Comparison of ENCODE assay signal across 8 mouse cellular contexts in the genomic region with DNA sequence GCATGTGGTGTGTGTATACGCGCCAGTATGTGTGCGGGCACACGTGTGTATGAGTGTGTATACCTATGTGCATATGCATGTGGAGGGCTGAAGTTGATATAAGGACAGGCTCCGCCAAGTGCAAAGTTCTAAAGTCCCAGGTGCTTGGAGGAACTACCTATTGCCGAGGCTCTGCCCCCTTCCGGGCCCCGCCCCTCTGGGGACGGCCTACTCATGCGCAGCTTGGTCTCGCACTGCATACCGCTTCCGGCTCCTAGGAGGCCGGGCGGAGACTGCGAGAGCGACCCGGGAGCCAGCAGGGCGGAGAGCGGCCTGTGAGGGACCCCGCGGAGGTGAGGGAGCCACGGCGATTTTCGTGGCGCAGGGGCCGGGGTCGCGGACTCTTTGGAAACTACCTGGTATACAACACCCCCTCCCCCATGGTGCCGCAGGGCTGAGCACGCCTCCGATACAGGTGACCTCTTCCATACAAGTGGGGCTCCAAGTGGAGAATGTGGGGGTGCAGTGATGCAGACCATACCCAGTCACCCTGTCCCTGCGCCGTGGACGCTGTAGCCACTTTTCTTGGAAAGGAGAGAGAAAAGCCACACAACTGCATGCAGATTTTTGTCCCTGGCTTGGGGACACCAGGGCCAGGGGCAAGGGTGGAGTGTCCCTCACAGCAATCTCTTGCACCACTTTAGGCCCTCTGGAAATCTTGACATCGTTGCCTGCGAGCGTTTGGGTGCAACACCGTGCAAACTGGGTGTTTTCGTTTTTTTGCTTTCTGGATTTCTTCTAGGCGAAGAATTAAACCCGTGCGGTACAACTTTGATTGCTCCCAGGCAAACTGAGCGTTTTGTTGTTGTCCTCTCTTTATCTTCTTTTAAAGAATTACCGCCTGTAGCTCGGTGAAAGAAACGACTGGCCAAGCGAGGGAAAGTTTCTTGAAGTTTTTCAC. TPM values are rescaled to one million over a fixed set of nuclear protein-coding genes. Genes with fewer than 3 reads are reported as not detected.
DNase-seq lines count a peak whose midpoint lies in the region; ATAC-seq and TF ChIP-seq lines count a peak whose summit lies in the region.

TSS of gene Arhgef18 (plus strand) at position 236 of the 940 bp plus-strand sequence.

- ATAC-seq in embryonic facial prominence, embryonic 15.5 days (ENCODE audit: insufficient number of reproducible peaks, low FRiP score, low TSS enrichment, low read depth): peak; percentile 96

- H3K36me3 ChIP-seq in embryonic facial prominence, embryonic 15.5 days: no peaks in the 10 kb centered on the region
- 0 out of 2 replicates have a peak, but pooled peaks cover 2% of the 10 kb centered on the region for H3K36me3 ChIP-seq in heart, adult 2 months (ENCODE audit: control insufficient read depth, insufficient read depth, low read length)
- peaks cover 14% of the 10 kb centered on the region; the same call in 1 of the 2 replicates for H3K36me3 ChIP-seq in midbrain, embryonic 10.5 days

- no peak; the same call in 1 of the 2 replicates for TF ChIP-seq EP300 in heart, adult 2 months (IDR thresholded peaks at IDR 0.05; ENCODE audit: insufficient read depth, low read depth, low read length)

- 0 out of 2 replicates have a peak, but pooled peaks cover 1% of the 10 kb centered on the region for H3K79me2 ChIP-seq in heart, adult 2 months (replicated peaks; ENCODE audit: control insufficient read depth, insufficient read depth, low read length)

- H3K27ac ChIP-seq in embryonic facial prominence, embryonic 15.5 days (replicated peaks): peak within 1 kb of the TSS; percentile 11; the same call in 1 of the 2 replicates
- peak within 1 kb of the TSS; percentile 70 for H3K27ac ChIP-seq in heart, adult 2 months
- H3K27ac ChIP-seq in midbrain, embryonic 10.5 days (replicated peaks): peak within 1 kb of the TSS; percentile 88

- TF ChIP-seq POLR2A in heart, adult 2 months (IDR thresholded peaks at IDR 0.05; ENCODE audit: insufficient read depth, low read depth, low read length): peak; percentile 68

- H3K9ac ChIP-seq in embryonic facial prominence, embryonic 15.5 days: peak within 1 kb of the TSS; percentile 66
- H3K9ac ChIP-seq in heart, adult 2 months (ENCODE audit: low read depth, low read length): peak within 1 kb of the TSS; percentile 85

- intact Hi-C loops in heart, adult 2 months (cut with DNase I): loop anchor here (2.0 kb wide), 1 partner anchor 36 kb away; no protein-coding TSS in a partner anchor
- intact Hi-C loops in left cerebral cortex, postnatal 4 days (cut with DNase I): no loop called here

- H3K27me3 ChIP-seq in embryonic facial prominence, embryonic 15.5 days: no peaks in the 10 kb centered on the region
- H3K27me3 ChIP-seq in heart, adult 2 months (ENCODE audit: control insufficient read depth, insufficient read depth, low read length): no peaks in the 10 kb centered on the region
- no peaks in the 10 kb centered on the region for H3K27me3 ChIP-seq in midbrain, embryonic 10.5 days (ENCODE audit: low read depth, poor library complexity, severe bottlenecking)

- peak; percentile 22; the same call in 1 of the 2 replicates for TF ChIP-seq CTCF in heart, adult 2 months (IDR thresholded peaks at IDR 0.05)

- H3K4me2 ChIP-seq in embryonic facial prominence, embryonic 15.5 days (replicated peaks): peak within 1 kb of the TSS; percentile 71

- peak; percentile 94 for DNase-seq in brain, adult 2 months (ENCODE audit: low read depth, low spot score)
- peak; percentile 93 for DNase-seq in heart, adult 2 months
- peak; percentile 92 for DNase-seq in kidney, adult 18-20 months
- DNase-seq in left cerebral cortex, postnatal 4 days: peak; percentile 80
- DNase-seq in midbrain, embryonic 10.5 days (ENCODE audit: low spot score): peak; percentile 83
- DNase-seq in right cerebral cortex, postnatal 4 days: peak; percentile 76
- no peak for DNase-seq in natural killer cell, adult 2 months (ENCODE audit: low spot score in 2 of 2)

- peaks cover 26% of the 10 kb centered on the region for H3K4me1 ChIP-seq in embryonic facial prominence, embryonic 15.5 days
- peaks cover 10% of the 10 kb centered on the region for H3K4me1 ChIP-seq in heart, adult 2 months (ENCODE audit: control insufficient read depth, insufficient read depth, low read length)
- H3K4me1 ChIP-seq in midbrain, embryonic 10.5 days: peaks cover 36% of the 10 kb centered on the region

- H3K9me3 ChIP-seq in embryonic facial prominence, embryonic 15.5 days (replicated peaks): no peaks in the 10 kb centered on the region
- no peaks in the 10 kb centered on the region for H3K9me3 ChIP-seq in midbrain, embryonic 10.5 days (replicated peaks)

- WGBS in embryonic facial prominence, embryonic 15.5 days: 1% methylated on average over 48 of the region's 48 CpGs
- 3% methylated on average over 48 of the region's 48 CpGs for WGBS in heart, adult 2 months
- 1% methylated on average over 48 of the region's 48 CpGs for WGBS in midbrain, embryonic 10.5 days

- H3K4me3 ChIP-seq in embryonic facial prominence, embryonic 15.5 days (replicated peaks): peak within 1 kb of the TSS; percentile 85
- H3K4me3 ChIP-seq in heart, adult 2 months: peak within 1 kb of the TSS; percentile 89
- peak within 1 kb of the TSS; percentile 85 for H3K4me3 ChIP-seq in midbrain, embryonic 10.5 days

RNA-seq across cellular contexts. Expression of gene Arhgef18, which starts in this region (rescaled TPM):
- 9.3 and 10.3 TPM in 2 replicates for polyA plus RNA-seq in embryonic facial prominence, embryonic 15.5 days (2015; fragmentation: Nextera tagmentation; extraction: Ambion mirVana)
- 10 to 100 TPM; 18.7 to 20.4 TPM for total RNA-seq in heart, adult 2 months (2021)
- 12.3 and 15.3 TPM in 2 replicates for polyA plus RNA-seq in heart, adult 2 months (2012; rRNA removed)
- total RNA-seq in left cerebral cortex, postnatal 4 days (2021): 10 to 100 TPM; 37.1 to 38.9 TPM
- polyA plus RNA-seq in midbrain, embryonic 10.5 days (2016; fragmentation: Nextera tagmentation; extraction: Ambion mirVana): 10.3 and 11.8 TPM in 2 replicates

Comparison
In these comparisons a context has a peak if more than half of its experiments do, and no peak if none do; other contexts are left out.
1. DNase-seq: peak in brain, adult 2 months (single experiment), heart, adult 2 months (2 of 2), kidney, adult 18-20 months (single experiment), left cerebral cortex, postnatal 4 days (single experiment), midbrain, embryonic 10.5 days (single experiment) and right cerebral cortex, postnatal 4 days (single experiment); none in natural killer cell, adult 2 months (0 of 2).
2. H3K27ac ChIP-seq: peak in every context shown above with its lines; median percentile 88 in midbrain, embryonic 10.5 days; 70 in heart, adult 2 months; 11 in embryonic facial prominence, embryonic 15.5 days.
3. Peak in every context shown above with its lines, with median percentiles within 50 percentile points of each other: H3K4me3 ChIP-seq.